Mouse (Mus musculus): ENCODE results near the gene Gad2.
A peak's percentile ranks its signal among the peaks of the same experiment; 100 is the strongest.

The Gad2 gene

GRCm38 (mm10) chr2:22621828-22622731 is at the start of gene Gad2:
Gene Gad2, plus strand, starts transcription at chr2:22622205.
- DNase-seq (ENCODE audit: low read depth, low spot score) = peak; percentile 68

- peak; percentile 80 for DNase-seq (ENCODE audit: low read depth, low spot score)
These were observed 34.4 kb upstream of the Gad2 start for GRCm38 (mm10) chr2:22587469-22588169.

GRCm38 (mm10) chr2:22588170-22588541 is 33.8 kb upstream of the Gad2 start:
- DNase-seq (ENCODE audit: low read depth, low spot score) = peak; percentile 95

- DNase-seq (ENCODE audit: low read depth, low spot score) = peak; percentile 78
These were observed 33.2 kb upstream of the Gad2 start for GRCm38 (mm10) chr2:22588673-22589381.

GRCm38 (mm10) chr2:22589382-22590205 is 32.4 kb upstream of the Gad2 start:
- DNase-seq (ENCODE audit: low read depth, low spot score) = peak; percentile 89

GRCm38 (mm10) chr2:22590206-22590490 is 31.9 kb upstream of the Gad2 start:
- peak; percentile 66 for DNase-seq (ENCODE audit: low read depth, low spot score)

- peak; percentile 21 for DNase-seq (ENCODE audit: low read depth, low spot score)
These were observed 4.1 kb upstream of the Gad2 start for GRCm38 (mm10) chr2:22617951-22618350.

- DNase-seq (ENCODE audit: low read depth, low spot score) = no peak
These were observed 2.6 kb upstream of the Gad2 start for GRCm38 (mm10) chr2:22619416-22619815.

GRCm38 (mm10) chr2:22620030-22620429 is 2.0 kb upstream of the Gad2 start:
- DNase-seq (ENCODE audit: low read depth, low spot score) = peak; percentile 83

- peak; percentile 9 for DNase-seq (ENCODE audit: low read depth, low spot score)
These were observed 1.5 kb upstream of the Gad2 start for GRCm38 (mm10) chr2:22620534-22620933.

GRCm38 (mm10) chr2:22620978-22621827 is 802 bp upstream of the Gad2 start:
- DNase-seq (ENCODE audit: low read depth, low spot score) = peak; percentile 6

GRCm38 (mm10) chr2:22623111-22624070 is 1.4 kb downstream of the Gad2 start:
- DNase-seq (ENCODE audit: low read depth, low spot score) = peak; percentile 38

GRCm38 (mm10) chr2:22624188-22624975 is 2.4 kb downstream of the Gad2 start:
- DNase-seq (ENCODE audit: low read depth, low spot score) = no peak

- DNase-seq (ENCODE audit: low read depth, low spot score) = no peak
These were observed 3.3 kb downstream of the Gad2 start for GRCm38 (mm10) chr2:22625096-22625960.

GRCm38 (mm10) chr2:22627147-22627666 is 5.2 kb downstream of the Gad2 start:
- no peak for DNase-seq (ENCODE audit: low read depth, low spot score)

GRCm38 (mm10) chr2:22627819-22628432 is 5.9 kb downstream of the Gad2 start:
- no peak for DNase-seq (ENCODE audit: low read depth, low spot score)

GRCm38 (mm10) chr2:22634766-22635165 is 12.8 kb downstream of the Gad2 start:
- DNase-seq (ENCODE audit: low read depth, low spot score) = peak; percentile 60

Measured in R1 (cell line).